Mouse (Mus musculus) stomach, postnatal 0 days (tissue): Measurements from ENCODE around the gene Men1.

ENCODE experiments used
- CTCF ChIP-seq: IDR thresholded peaks from 2 replicates; pipeline ENCODE4 v1.5.1; 2016; ENCODE audit warnings: antibody characterized with exemption, low read depth, mild to moderate bottlenecking, moderate library complexity
- EP300 ChIP-seq: optimal IDR thresholded peaks from 2 replicates; pipeline ENCODE3; 2016; ENCODE audit warnings: antibody characterized with exemption

DNA sequence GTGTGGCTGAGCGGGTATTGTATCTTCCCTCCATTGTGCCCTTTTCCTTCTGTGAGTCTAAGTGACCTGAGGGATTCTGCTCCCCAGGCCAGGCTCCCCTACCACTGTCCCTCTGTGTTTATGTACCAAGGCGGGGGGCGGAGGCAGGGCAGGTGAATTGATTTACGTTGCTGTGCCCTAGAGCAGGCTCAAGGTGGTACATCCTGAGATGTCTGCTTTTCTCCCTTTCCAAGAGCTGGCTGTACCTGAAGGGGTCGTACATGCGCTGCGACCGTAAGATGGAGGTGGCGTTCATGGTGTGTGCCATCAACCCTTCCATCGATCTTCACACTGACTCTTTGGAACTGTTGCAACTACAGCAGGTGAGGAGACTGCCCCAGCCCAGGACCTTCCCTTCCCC, 2.1 kb downstream of the Men1 start:
- TF ChIP-seq CTCF (no peak), EP300 (no peak)
